Mouse (Mus musculus) kidney, postnatal 4 days (tissue): Measurements from ENCODE around the gene Son.

Source experiments
- DNase-seq, 2 experiments: peaks; one replicate each; pipeline ENCODE4 v3.0.0; 2021; ENCODE audit warnings: mixed read lengths in 2 of 2

The Son gene

DNA sequence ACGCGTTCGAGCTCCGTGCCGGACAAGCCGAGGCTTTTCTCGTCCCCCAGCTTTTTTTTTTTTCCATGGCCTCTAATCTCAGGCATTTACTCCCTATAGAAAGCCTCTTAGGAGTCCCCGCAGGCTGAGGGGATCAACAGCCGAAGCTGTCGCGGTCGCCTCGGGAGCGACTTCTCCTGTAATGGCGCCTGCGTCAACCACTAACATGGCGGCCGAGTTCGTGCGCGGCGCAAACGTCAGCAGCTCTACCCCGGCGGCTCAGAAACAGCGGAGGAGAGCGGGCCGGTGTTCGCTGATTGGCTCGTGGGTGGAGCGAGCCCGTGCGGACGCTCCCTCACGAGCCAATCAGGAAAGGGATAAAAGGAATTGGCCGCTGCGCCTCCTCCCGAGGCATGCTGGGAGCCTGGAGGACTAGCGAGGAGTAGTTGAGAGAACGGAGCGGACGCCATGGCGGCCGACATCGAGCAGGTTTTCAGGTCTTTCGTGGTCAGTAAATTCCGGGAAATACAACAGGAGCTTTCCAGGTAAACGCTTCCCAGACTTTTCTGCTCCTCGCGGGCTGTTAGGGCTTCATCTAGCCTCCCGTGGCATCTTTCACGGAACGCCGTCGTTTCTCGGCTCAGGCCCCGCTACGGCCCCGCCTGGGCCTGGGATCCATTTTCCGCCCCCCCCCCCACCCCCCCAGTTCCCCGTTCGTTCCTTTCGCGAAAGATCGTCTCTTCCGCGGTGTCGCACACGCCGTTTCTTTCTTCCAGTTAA, at the start of gene Son:
Gene Son, plus strand, starts transcription at position 46 of the 759 bp plus-strand sequence.
- DNase-seq: peak; percentile 94 to 98

DNA sequence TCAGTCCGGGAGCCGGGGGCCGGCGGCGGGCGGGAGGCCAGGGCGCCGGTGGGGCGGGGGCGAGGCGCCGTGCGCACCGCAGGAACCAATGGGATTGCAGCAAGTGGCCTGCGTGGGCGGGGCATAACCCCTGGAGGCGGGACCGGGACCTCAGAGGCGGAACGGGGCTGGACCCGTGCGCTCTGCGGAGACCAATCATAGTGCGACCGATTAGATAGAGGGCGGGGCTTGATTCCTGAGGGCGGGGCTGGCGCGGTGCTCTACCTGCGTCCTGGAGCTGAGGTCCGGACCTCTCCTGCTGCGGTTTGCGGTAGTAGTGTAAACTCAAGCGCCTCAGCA, 49.7 kb upstream of the Son start, which contains the start of gene Tmem50b:
Gene Tmem50b, minus strand, starts transcription at position 129 of the 339 bp plus-strand sequence.
- peak; percentile 99 for DNase-seq

DNA sequence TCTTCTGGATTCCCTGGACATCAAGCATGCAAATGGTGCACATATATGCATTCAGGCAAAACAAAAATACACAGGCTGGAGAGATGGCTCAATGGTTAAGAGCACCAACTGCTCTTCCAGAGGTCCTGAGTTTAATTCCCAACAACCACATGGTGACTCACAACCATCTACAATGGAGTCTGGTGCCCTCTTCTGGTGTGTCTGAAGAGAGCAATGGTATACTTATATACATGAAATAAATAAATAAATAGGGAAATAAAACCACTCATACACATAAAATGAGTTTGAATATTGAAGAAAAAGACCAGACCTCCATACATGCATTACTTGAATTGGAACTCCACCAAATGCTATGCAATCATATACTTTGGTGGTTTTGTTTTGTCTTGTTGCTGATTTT, 48.1 kb upstream of the Son start:
- no peak for DNase-seq

DNA sequence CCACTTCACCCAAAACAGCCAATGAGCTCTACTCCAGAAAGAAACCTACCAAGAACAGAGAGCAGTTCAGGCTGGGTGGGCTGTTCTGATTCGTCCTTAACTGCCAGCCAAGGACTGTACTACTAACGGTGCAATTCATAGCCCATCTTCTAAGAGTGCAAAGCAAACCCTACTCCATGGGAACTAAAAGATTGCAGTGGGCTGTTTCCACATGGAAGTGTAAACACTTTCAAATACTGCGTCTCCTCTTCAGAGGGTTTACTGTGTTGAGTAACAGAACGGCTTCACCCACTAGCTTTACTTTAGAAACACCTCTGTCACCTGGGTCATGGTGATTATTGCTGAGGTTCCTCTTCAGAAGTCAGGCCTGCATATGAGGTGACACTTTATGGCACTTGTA, 46.2 kb upstream of the Son start:
- DNase-seq: no peak

DNA sequence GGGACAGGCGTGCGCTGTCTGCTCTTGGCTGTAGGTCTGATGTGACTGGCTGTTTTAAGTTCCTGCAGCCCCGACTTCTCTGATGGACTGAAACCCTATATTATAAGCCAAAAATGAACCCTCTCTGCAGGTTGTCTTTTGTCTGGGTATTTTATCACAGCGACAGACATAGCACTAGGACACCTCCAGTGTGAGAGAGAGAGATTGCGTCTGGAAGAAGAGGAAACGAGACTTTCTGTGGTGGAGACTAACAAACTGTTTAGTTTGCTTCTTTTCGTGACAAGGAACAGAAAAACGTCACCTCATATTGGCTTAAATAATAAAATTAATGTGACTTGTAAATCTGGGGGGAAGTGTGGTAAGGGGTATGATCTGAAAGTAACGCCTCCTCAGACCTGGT, 45.6 kb upstream of the Son start:
- no peak for DNase-seq

DNA sequence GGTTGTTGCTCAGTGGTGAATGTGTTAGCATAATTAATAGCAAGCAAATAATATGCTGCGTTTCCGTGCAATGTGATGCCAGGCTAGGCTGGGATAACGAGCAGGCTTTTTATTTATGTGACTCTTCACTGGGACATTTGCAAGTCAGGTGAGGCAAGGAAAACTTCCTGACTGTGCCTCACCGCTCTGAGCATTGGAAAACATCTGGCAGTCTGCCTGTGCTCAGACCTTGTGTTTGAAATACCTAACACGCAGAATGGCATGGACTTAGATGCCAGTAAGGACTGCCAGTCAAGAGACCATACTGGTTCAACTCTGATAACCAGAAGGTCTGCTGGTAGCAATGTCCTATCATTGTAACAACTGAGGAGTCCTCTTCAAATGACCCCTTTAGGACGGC, 42.1 kb upstream of the Son start:
- DNase-seq: peak in 1 of 2 experiments; percentile 25

DNA sequence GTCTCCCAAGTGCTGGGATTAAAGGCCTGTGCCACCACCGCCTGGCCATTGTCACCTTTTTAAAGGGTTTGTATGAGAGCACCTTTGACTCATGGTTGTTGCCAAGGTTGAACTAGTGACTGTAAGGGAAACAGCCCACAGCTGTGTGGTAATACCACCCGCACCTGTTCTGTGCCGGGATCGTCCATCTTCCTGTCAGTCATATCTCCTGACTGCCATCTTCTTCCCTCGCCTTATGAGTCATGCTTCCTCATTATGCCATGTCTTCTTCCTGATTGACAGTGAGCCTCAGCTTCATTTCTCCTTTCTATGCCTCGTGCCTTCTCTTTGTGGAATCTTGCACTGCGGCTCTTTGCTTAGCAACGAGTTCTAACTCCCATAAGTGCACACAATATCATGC, 40.3 kb upstream of the Son start:
- DNase-seq: no peak

DNA sequence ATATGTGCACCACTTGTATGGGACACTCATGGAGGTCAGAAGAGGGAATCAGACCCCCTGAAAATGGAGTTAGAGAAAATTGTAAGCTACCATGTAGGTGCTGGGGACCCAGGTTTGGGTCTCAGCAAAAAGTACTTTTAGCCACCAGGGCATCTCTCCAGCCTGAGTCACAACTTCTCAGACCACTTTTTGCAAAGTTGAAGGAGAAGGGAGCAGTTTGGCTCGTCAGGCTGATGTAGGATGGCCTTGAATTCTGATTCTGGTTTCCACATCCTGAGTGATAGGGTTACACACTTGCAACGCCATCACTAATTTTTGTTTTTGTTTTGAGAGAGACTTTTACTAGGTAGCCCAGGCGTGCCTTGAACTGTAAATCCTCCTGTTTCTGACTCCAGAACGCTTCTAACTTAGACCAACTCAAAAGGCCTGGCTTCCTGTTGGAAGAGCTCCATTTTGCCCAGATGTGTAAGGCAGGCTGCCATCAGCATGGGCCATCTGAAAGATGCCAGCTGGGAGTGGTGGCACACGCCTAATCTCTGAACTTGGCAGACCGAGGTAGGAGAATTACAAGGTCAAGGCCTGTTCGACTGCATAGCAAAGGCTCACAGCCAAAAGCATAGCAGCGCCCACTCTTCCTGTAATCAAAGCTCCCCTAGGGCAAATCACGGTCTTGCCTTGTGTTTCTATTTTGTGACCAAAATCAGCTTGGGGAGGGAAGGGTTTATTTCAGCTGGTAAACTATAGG, 37.6 kb upstream of the Son start:
- no peak for DNase-seq

DNA sequence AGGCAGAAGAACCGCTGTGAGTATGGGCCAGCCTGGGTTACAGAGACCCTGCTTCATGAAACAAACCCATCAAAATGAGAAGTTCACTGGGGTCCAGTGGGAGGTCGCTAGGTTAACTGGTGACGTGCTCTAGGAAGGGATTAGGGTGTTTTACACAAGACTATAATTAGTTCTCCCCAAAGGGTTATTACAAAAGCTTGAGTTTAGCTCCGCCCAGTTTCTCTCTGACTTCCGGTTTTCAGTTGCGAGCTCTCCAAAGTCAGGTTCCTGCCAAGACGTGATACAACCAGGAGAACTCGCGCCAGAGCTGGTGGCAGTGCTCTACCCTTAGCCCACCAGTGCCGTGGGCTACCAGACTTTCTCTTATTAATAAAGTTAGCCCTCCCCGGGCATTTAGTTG, 36.1 kb upstream of the Son start:
- no peak for DNase-seq

DNA sequence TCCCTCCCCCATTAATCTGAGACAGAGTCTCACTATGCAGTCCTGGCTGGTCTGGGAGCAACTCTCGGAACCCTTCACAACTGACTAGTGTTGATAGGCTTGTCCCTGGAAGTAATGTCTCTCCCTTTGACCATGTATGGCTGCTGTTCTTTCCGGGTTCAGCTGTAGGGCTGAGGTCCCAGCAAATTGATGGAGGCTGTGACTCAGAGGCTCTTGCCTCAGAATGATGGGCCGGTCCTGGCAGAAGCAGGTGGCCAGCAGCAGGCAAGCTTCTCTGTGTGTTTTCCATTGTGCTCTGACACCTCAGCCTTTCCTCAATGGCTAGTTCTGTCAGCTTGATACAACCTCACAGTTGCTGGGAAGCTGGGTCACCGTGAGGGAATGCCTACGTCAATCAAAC, 34.8 kb upstream of the Son start:
- no peak for DNase-seq

DNA sequence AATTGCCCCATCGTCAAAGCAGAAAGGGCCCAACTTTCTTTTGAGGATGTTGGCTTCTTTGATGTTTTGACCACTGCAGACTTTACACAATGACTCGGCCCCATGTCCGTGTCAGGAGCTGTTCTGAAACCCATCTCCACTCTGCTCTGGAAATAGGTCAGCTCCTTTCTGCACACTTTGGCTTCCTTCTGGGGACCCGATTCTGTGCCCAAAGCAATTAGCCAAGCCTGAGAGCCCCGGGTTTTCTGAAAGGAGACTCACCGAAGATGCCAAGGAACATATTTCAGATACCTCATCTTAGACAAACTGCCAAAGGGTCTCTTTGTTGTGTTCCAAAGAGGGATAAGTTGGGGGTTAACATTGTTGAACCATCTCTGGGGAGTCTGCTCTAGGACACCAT, 32.8 kb upstream of the Son start:
- DNase-seq: no peak

DNA sequence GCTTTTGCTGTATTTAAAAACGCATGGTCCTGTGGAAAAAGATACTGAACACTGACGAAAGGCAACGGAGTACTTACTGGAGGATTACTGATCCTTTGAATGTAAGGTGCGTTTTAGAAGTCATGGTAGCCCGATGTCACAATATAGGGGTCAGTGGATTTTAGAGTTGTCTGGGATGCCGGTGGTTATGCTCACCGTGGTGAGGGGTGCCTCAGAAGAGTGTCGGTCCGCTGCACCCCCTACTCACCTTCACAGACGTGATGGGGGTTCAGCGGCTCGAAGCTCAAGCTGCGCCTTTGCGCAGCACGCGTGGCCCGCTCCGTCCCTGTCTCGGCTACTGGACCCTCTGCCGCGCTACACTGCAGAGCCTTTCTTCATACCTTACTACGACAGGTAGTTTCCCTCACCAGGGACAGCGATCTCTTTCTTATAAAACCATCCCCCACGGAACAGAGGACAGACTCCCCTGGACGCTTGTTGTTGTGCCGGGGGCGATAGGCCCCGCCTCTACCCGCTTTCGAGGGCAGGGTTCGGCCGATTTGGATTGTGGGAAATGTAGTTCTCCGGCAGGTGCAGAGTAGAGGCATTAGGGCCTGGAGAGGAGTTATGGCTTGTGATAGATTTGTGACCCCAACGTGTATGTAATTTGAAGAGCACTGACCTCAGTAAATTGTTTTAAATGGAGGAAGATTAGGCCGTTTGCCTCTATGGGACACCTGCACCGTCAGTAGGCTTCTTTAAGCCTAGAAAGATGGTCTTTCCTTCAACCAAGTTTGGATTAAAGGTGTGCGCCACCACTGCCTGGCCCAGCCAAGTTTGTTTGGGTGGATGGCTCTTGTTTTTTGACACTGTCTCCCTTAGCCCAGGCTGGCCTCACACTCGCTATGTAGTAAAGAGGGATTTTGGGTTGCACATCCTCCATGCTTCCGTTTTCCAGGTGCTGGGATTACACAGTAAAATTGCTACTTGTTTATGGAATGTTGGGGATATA, 28.5 kb upstream of the Son start, which contains the start of gene Dnajc28:
Gene Dnajc28, minus strand, starts transcription at position 516 of the 991 bp plus-strand sequence.
- DNase-seq: peak; percentile 80 to 84

DNA sequence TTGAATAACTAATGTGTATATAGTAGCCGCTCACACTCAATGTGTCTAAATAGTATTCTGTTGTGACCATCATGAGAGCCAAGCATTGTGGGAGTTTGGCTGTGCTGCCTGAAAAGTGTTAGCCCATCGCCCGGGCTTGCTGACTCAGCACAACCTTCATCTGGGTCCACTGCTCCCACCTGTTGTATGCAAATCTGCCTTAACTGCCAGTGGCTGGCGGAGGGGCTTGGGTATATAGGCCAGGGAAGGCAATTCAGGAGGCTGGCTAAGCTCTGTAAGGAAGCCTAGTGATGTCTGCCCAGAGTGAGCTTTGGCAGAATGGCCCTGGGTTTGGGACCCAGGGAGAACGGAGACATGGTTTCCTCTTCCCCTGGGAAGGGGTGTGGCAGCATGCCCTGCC, 27.1 kb upstream of the Son start:
- peak in 1 of 2 experiments; percentile 26 for DNase-seq

DNA sequence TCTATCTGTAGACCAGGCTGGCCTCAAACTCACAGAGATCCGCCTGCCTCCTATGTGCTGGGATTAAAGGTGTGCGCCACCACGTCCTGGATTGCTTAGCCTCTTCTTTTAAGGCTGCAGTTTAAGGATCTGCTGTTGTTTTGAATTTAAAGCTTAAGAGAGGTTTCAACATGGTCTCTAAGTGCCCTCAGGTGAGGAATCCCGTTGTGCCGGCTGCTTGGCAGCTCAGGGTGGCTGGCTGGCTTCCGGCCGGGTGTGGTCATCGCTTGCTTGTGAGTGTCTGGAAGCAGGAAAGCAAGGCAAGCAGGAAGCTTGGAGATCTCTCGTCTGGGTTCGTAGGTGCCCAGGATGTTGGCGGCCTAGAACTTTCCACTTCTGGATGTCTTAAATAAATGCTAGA, 26.3 kb upstream of the Son start:
- DNase-seq: no peak

DNA sequence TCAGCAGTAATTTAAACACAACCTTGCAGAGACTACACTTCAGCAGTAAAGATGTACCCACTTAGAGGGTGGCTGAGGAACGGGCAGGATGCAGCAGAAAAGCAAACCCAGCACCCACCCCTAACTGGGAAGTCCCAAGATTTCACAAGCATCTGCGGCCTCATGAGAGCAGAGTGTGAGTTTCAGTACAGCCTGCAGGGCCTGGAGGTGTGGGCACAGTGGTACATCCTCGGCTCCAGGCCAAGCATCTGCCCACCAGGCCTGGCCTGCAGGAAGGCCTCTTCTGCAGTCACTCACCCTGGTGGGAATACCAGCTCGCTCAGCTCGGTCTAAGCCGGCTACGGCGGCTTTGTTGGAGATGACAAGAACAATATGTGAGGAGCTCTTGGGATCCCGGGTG, 24.2 kb upstream of the Son start:
- no peak for DNase-seq

DNA sequence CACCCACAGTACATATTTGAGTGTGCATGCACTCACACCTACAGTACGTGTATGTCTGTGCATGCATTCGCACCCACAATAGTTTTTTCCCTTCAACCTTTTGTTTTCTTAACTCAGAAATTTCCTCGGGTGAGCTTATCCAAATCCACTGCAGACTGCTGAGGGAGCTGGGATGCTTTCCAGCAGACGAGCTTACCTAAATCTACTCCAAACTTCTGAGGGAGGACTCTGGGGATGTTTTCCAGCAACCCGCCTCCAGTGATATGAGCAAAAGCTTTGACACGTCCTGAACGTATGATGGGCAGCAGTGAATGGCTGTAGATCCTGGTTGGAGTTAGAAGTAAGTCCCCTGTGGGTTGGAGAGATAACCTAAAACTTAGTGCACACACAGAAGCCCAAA, 19.5 kb upstream of the Son start:
- DNase-seq: no peak

DNA sequence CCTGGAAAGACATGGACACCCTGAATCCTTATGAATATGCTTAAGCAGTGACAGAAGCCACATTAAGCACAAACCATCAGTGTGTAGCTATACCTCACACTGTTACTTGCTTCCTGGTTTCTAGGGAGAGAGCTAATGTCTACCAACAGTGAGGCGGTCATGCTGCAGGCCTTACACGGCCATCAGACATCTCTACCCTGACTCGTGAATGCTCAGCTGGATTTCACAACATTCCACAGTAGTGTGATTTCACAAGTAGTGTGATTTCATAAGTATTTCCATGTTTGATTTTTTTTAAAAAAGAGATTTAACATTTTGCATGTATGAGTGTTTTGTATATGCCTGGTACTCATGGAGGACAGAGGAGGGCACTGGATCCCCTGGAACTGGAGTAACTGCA, 18.6 kb upstream of the Son start:
- no peak for DNase-seq

DNA sequence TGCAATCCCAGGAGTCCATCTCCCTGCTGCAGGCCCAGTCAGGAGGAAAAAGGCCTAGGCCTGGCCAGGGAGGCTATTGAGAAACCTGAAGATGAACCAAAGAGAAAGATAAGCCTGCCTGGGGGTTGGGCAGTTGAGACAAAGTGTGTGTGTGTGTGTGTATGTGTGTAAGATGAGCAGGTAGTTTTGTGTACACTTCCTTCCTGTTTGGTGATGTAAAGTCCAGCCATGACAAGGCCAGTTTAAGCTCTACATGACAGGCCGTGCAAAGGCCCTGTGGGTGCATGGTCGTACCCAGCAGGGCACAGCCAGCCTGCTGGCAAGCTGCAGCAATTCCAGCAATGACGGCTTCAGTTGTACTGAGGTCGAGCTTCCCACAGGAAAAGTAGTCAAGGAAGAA, 17.6 kb upstream of the Son start:
- no peak for DNase-seq

DNA sequence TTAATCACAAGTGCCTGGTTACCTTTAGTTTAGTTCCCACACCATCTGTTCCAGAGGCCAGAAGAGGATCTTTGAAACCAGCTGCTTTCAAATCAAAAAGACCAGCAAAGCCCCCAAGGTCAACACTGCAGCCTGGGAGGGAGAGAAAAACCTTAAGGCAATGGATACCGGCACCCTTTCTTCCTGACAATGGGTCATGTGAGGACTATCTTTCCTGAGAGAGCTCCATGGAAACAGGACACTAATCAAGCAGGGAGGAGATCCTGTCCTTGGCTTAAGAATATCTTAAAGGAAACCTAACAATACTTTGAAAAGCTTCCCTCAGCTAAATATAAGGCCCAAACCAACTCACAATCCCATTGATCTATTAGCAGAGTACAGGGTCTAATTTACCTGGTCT, 16.7 kb upstream of the Son start:
- no peak for DNase-seq

DNA sequence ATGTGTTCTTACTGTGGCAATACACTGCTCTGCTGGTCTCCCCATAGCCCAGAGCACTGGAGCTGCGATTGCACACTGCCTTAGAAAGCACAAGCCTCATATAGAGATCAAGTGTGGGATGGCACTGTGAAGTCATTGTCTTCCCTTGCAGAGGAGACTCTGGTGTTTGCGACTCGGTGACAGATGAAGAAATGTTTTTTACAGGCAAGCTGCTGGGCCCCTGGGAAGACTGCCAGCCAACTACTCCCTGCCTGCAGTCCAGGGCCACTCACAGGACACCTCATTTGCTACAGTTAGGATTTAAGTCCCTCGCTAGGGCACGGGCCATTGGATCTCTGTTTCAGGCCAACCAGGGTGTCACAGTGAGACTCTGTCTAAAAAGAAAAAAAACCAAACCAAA, 14.9 kb upstream of the Son start:
- DNase-seq: no peak

DNA sequence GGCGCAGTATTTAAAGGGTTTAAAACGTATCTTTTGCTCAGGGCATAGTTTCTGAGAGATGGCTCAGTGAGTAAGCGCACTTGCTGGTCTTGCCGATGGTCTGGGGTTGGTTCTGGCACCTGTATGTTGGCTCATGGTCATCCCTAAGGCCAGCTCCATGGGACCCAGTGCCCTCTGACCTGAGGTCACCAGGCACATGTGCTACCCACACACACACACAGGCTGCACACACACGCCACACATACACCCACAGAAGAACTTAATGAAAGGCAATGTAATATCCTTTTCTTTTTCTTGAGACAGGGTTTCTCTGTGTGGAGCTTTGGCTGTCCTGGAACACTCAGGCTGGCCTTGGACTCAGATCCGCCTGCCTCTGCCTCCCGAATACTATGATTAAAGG, 14.4 kb upstream of the Son start:
- no peak for DNase-seq

DNA sequence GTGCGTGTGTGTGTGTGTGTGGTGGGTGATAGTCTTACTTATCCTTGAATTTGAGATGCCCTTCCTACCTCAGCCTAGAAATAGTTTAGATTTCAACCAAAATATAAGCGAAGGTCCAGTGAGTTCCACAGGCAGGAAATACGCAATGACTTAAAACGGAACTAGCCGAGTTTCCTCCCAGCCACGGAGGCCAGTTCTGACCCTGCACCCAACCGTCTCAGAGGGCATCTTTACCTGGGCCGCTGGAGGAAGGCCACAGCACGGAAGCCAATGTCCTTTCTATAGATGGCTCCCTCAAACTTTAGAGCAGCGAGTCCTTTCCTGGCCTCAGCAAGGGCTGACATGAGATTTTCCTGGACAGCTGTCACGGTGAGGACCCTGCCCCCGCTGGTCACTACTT, 13.7 kb upstream of the Son start:
- no peak for DNase-seq

DNA sequence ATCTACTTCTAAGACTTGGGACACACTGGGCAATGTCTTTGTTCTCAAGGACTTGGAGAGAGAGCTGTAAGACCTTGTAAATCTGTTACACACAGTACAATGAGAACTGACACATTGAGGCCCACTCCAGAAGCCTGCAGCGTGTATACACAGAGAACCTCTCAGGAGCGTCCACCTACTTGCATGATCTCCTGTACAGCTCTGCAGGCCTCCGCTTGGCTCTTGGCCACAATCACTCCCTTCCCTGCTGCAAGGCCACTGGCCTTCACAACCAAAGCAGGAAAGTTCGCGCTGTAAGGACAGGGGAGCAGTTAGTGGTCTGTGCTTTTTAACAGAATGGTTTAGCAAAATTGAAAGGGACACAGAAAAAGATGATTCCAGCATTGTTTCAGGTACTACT, 8.1 kb upstream of the Son start:
- DNase-seq: no peak
